Mouse (Mus musculus): ENCODE data around the gene Pgpep1l.
"Not testable (repeated sequence)": the region's sequence is repeated elsewhere in the genome, so short reads cannot be mapped to it uniquely, and the experiment has no call there.

Pgpep1l gene

DNA sequence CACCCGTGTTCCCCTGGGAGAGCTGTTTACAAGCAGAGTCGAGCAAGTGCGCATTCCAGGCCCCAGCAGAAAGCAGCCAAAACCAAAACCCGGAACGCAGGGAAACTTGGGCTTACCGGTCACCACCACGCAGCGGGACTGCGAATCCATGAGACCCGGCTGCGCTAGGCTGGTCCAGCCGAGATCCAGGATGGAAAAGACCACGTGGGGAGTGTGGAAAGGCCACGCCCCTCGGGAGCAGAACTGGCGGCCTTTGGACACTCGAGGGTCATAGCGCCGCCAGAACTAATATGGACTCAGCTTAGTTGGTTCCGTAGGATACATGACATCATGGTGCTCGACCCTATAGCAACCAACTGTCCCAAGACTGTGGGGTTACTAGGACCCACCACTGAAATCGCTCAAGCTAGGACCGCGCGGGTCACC is at the start of gene Pgpep1l:
TSS of gene Pgpep1l (minus strand) at position 206 of the 426 bp plus-strand sequence.
- DNase-seq: peak; percentile 64

GRCm38 (mm10) chr7:68313038-68313782 is 49.2 kb upstream of the Pgpep1l start:
- no peak for DNase-seq

- no peak for DNase-seq
These were observed 48.4 kb upstream of the Pgpep1l start for GRCm38 (mm10) chr7:68312395-68312794.

GRCm38 (mm10) chr7:68311469-68311868 is 47.4 kb upstream of the Pgpep1l start:
- no peak for DNase-seq

- DNase-seq: no peak
These were observed 42.7 kb upstream of the Pgpep1l start for GRCm38 (mm10) chr7:68306756-68307155.

- no peak for DNase-seq
These were observed 41.9 kb upstream of the Pgpep1l start for GRCm38 (mm10) chr7:68305781-68306575.

DNA sequence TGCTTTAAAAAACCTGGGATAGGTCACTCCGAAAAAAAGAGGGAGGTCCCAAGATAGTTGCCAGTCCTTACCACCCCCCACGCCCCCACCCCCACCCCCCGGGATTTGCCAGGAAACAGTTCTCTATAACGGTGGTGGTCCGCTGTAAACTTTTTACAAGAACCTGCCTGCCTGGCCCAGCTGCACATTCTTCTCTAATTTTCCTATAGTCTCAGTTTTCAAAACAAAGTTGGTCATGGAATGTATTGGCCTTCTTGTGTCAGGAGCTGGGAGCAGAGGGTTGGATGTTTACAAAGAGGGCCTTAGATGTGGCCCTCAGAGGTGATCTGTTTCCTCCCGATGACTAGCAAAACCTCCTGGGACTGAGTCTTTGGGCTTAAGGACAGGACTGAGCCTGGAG is 39.7 kb upstream of the Pgpep1l start:
- no peak for DNase-seq

- peak; percentile 78 for DNase-seq
These were observed 38.8 kb upstream of the Pgpep1l start for GRCm38 (mm10) chr7:68302586-68303433.

DNA sequence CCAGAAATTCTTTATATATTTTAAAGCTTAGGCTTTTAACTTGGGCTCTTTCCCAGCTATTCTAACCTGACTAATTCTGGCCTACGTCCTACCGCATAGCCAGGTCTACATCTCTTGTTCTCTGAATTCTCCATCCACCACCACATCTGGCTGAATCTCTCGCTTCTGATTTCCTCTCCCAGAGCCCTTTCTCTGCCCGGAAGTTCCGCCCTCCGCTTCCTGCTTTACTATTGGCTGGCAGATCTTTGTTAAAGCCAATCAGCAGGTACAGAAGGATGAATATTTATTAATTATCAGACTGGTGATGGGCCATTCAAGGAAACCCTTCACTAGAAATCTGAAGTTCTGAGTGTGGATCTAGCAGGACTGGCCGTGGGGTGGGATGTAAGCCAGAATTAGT is 37.1 kb upstream of the Pgpep1l start:
- DNase-seq: no peak

DNA sequence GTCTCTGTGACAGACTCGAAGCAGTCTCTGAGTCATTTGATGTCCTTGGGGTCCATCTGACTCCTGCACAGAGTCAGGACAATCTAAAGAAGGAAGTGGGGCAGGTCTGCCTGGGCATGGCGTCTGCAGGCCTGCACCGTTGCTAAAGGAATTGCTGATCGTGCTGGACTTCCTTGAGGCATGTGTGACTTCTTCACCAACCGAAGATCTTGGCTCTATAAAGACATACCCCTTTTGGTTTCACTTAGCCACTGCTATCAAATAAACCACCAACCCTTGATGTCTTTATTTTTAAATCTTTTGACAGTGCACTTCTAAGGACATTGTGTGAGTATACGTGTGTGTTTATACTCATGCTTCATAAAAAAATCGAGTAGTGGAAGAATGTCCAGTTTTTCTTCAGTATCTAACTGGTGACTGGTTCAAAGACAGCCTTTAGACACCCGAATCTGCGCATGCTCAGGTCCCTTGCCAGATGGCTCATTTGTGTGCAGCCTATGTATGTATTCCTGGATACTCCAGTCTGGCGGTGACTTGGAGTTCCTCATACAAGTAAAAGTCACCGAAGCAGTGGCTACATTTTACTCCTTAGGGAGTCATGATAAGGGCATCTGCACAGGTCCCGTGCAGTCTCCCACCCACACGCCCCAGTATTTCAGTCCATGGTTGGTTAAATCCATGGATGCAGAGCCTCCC is 34.5 kb upstream of the Pgpep1l start:
- DNase-seq: no peak

DNA sequence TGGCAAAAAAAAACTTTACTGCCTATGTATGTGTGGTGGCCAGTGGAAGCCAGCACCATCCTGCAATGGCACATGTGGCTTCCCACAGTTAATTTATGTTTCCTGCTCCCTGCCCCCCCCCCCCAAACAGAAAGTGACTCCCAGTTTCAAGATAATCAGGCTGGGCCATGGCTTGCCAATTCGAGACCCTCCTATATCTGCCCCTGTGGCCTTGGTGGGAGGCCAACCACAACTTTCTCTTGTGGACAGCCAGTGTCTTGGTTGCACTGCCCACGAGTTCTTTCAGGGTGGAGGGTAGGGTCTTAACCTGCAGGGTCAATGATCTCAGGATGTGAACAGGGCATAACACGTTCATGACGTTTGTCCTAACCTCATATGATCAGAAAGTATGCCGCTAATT is 32.5 kb upstream of the Pgpep1l start:
- no peak for DNase-seq

GRCm38 (mm10) chr7:68293997-68294789 is 30.2 kb upstream of the Pgpep1l start:
- DNase-seq: no peak

- DNase-seq: no peak
These were observed 27.6 kb upstream of the Pgpep1l start for GRCm38 (mm10) chr7:68291603-68292002.

DNA sequence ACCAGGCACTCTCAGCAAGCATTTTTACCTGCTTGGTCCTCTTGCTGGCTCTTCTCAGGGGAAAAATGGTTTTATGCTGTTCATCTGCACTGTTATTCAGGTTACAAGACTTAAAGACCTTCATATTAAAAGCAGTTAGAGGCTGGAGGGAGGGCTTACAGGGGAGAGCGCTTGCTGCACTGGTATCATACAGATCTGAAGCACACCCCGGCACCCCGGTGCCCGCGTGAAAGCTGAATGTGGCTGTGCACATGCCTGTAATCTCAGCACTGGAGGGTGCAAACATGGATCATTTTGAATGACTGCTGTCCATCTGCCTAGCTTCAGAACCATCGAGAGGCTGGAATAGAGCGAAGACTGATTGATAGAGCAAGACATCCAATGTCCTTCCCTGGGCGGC is 25.0 kb upstream of the Pgpep1l start:
- DNase-seq: peak; percentile 67

- DNase-seq: peak; percentile 60
These were observed 24.0 kb upstream of the Pgpep1l start for GRCm38 (mm10) chr7:68288000-68288399.

GRCm38 (mm10) chr7:68287582-68287981 is 23.5 kb upstream of the Pgpep1l start:
- peak; percentile 43 for DNase-seq

DNA sequence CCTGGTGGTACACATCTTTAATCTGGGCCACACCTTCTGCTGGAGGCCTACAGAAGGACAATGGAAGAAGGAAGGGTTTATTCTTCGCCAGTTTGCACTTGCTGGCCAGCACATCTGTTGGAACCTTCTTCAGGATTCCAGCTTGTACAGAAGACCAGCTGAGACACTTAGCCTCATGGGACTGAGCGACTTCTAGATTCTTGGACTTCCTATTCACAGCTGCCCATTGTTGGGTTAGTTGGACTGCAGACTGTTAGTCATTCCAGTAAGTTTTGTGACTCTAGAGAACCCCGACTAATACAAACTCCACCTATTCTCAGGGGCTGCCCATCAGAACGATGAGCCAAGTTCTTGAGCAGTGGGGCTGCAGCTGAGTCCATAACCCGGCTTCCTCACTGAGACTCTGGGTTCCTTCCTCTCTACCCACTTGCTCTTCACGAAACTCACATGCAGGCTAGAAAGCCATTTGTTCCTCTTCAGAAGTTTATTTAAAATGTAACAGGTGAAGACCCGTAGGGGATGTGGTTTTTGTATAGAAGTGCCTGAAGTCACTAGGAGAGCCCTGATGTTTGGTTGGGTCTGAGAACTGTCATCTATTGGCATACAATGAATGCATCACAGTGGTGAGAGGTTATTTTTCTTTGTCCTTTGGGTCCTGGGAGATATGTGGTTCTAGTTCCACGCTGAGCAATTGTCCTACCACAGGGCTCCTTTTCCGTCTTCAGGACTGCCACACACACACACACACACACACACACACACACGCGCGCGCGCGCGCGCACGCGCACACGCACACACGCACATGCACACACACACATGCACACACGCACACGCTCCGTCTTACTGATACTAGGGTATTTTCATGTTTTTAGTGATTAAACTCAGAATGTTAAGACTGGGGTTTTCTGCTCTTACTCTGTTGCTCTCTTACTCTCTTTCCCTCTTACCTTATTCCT is 22.8 kb upstream of the Pgpep1l start:
- peak; percentile 62 for DNase-seq

GRCm38 (mm10) chr7:68285851-68286298 is 21.8 kb upstream of the Pgpep1l start:
- peak; percentile 57 for DNase-seq

- peak; percentile 41 for DNase-seq
These were observed 19.7 kb upstream of the Pgpep1l start for GRCm38 (mm10) chr7:68283776-68284175.

DNA sequence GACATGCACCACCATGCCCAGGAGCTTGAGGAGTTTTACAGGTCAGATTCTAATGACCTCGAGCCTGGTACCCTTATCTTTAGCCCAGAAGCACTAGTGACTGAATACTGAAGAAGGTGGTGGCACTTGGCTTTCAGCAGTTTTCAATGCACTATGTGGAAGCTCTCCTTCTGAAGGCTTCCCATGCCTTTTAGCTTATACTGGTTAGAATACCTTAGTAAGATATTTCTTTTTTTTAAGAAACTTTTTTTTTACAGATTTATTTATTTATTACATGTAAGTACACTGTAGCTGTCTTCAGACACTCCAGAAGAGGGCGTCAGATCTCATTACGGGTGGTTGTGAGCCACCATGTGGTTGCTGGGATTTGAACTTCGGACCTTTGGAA is 19.1 kb upstream of the Pgpep1l start:
- not testable (repeated sequence) for DNase-seq
